Mouse (Mus musculus): ENCODE data around the gene Usp17le.
"Not testable (repeated sequence)": the region's sequence is repeated elsewhere in the genome, so short reads cannot be mapped to it uniquely, and the experiment has no call there.

DNA sequence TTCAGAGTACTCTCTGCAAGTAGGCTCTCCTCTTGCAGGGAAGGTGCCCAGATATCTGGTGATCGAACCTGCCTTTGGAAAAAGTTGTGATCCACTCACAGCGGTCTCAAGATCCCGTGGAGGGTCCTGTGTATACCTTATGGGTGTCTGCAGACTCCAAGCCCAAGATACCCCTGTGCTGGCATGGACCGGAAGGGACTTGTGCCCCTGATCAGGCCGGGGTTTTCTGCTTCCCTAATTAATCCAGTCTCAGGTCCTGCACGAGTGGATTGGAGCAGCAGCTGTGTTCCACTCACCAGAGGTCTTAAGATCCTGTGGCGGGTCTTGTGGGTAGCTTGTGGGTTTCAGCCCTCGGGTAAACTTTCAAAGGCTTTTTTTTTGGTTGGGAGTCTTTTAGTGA lies 33.1 kb upstream of the Usp17le start:
- not testable (repeated sequence) for TF ChIP-seq MAFK (IDR thresholded peaks at IDR 0.05; ENCODE audit: insufficient read depth, low read depth, low read length); ZC3H11A (IDR thresholded peaks at IDR 0.05; ENCODE audit: borderline replicate concordance, low read depth, low read length); CHD2 (IDR thresholded peaks at IDR 0.05; ENCODE audit: low read depth, low read length)
